Mouse (Mus musculus): ENCODE results near the gene Zfp385b.

- TF ChIP-seq POLR2A (IDR thresholded peaks at IDR 0.05; ENCODE audit: control insufficient read depth, low read depth, low read length) (no peak), CTCF (IDR thresholded peaks at IDR 0.05; ENCODE audit: control insufficient read depth, insufficient read depth, insufficient replicate concordance, low read depth, low read length) (no peak)
These were observed 57.5 kb downstream of the Zfp385b start for GRCm38 (mm10) chr2:77761967-77762366.
